Mouse (Mus musculus): ENCODE measurements at regions not wholly inside any gene's neighbourhood (a gene's known extent, or its start where the extent isn't known, plus 50 kb on each side); places are given as distances from the start of the nearest gene placed in this dataset.

GRCm38 (mm10) chr3:137728689-137729088 is 57.4 kb downstream of the Gm21962 start:
- no peak for DNase-seq

- no peak for DNase-seq
Observed at GRCm38 (mm10) chr3:137729421-137729820, 58.1 kb downstream of the Gm21962 start.

GRCm38 (mm10) chr3:137737222-137737800 is 66.0 kb downstream of the Gm21962 start:
- DNase-seq: no peak

GRCm38 (mm10) chr3:137741528-137741927 is 70.2 kb downstream of the Gm21962 start:
- no peak for DNase-seq

GRCm38 (mm10) chr3:137742119-137742518 is 70.8 kb downstream of the Gm21962 start:
- no peak for DNase-seq

- DNase-seq: no peak
Observed at GRCm38 (mm10) chr3:137751732-137752260, 80.5 kb downstream of the Gm21962 start.

- peak; percentile 62 for DNase-seq
Observed at GRCm38 (mm10) chr3:137752447-137753256, 81.3 kb downstream of the Gm21962 start.

- DNase-seq: no peak
Observed at GRCm38 (mm10) chr3:137753257-137753654, 81.9 kb downstream of the Gm21962 start.

- no peak for DNase-seq
Observed at GRCm38 (mm10) chr3:137755391-137755790, 84.1 kb downstream of the Gm21962 start.

- DNase-seq: no peak
Observed at GRCm38 (mm10) chr3:137762213-137762884, 91.0 kb downstream of the Gm21962 start.

GRCm38 (mm10) chr3:137763406-137763805 is 92.1 kb downstream of the Gm21962 start:
- DNase-seq: no peak

- DNase-seq: no peak
Observed at GRCm38 (mm10) chr3:137768627-137769026, 95.7 kb upstream of the H2afz start.

GRCm38 (mm10) chr3:137775076-137775849 is 89.0 kb upstream of the H2afz start:
- DNase-seq: no peak

GRCm38 (mm10) chr3:137778113-137778512 is 86.2 kb upstream of the H2afz start:
- DNase-seq: peak; percentile 8

- DNase-seq: no peak
Observed at GRCm38 (mm10) chr3:137780029-137780428, 84.3 kb upstream of the H2afz start.

- no peak for DNase-seq
Observed at GRCm38 (mm10) chr3:137782836-137783235, 81.5 kb upstream of the H2afz start.

- no peak for DNase-seq
Observed at GRCm38 (mm10) chr3:137783937-137784911, 80.1 kb upstream of the H2afz start.

- no peak for DNase-seq
Observed at GRCm38 (mm10) chr3:137785224-137785623, 79.1 kb upstream of the H2afz start.

- no peak for DNase-seq
Observed at GRCm38 (mm10) chr3:137785871-137786270, 78.4 kb upstream of the H2afz start.

- DNase-seq: no peak
Observed at GRCm38 (mm10) chr3:137789671-137790070, 74.6 kb upstream of the H2afz start.

GRCm38 (mm10) chr3:137790340-137790739 is 73.9 kb upstream of the H2afz start:
- DNase-seq: no peak
